Mouse (Mus musculus) liver, adult 2 months (tissue): Measurements from ENCODE around the gene Nt5dc1.

ENCODE experiments used
- CTCF ChIP-seq: fragments of 200-500 bp; IDR thresholded peaks from 2 replicates; pipeline ENCODE4 v1.5.1; 2011; ENCODE audit warnings: low read depth, low read length, control low read depth
- POLR2A ChIP-seq: fragments of 200-500 bp; IDR thresholded peaks from 2 replicates; pipeline ENCODE4 v1.6.1; 2011; ENCODE audit warnings: low read length, control low read depth; ENCODE audit not compliant: insufficient read depth; ENCODE audit errors: extremely low read depth

GRCm38 (mm10) chr10:34341886-34342285, 76.5 kb downstream of the Nt5dc1 start:
- TF ChIP-seq POLR2A (no peak), CTCF (no peak)
